Mouse (Mus musculus) heart, postnatal 0 days (tissue): ENCODE measurements at regions not wholly inside any gene's neighbourhood (a gene's known extent, or its start where the extent isn't known, plus 50 kb on each side); places are given as distances from the start of the nearest gene placed in this dataset.

Source experiments
- ATAC-seq: fragments of 200-750 bp; cut with Nextera tagmentation; 2 replicates; pipeline ENCODE4 v1.8.0; 2017; ENCODE audit warnings: low read depth, moderate number of reproducible peaks, moderate library complexity; ENCODE audit not compliant: insufficient read depth
- DNase-seq: peaks from one replicate; pipeline ENCODE4 v3.0.0-alpha.2; 2016; ENCODE audit warnings: low spot score
- H3K27ac ChIP-seq: fragments of 300-500 bp; sonication (generic); 2 replicates; pipeline ENCODE4 v1.5.1; 2014; ENCODE audit warnings: low read depth, mild to moderate bottlenecking
- H3K27me3 ChIP-seq: fragments of 300-500 bp; sonication (generic); 2 replicates; pipeline ENCODE4 v1.6.1; 2014; ENCODE audit warnings: low read length, mixed read lengths; ENCODE audit not compliant: control insufficient read depth, insufficient read depth
- H3K36me3 ChIP-seq: fragments of 300-500 bp; sonication (generic); replicated peaks from 2 replicates; pipeline ENCODE4 v1.6.1; 2014; ENCODE audit warnings: low read length, mixed read lengths; ENCODE audit not compliant: control insufficient read depth, insufficient read depth
- H3K4me1 ChIP-seq: fragments of 300-500 bp; sonication (generic); 2 replicates; pipeline ENCODE4 v1.6.1; 2014; ENCODE audit warnings: antibody characterized with exemption; ENCODE audit not compliant: control insufficient read depth, insufficient read depth
- H3K4me2 ChIP-seq: fragments of 300-500 bp; sonication (generic); 2 replicates; pipeline ENCODE4 v1.6.1; 2014; ENCODE audit warnings: low read depth, mild to moderate bottlenecking, low read length, moderate library complexity
- H3K4me3 ChIP-seq: fragments of 300-500 bp; sonication (generic); 2 replicates; pipeline ENCODE4 v1.5.1; 2014; ENCODE audit warnings: low read depth, low read length
- H3K9ac ChIP-seq: fragments of 300-500 bp; sonication (generic); replicated peaks from 2 replicates; pipeline ENCODE4 v1.6.1; 2014; ENCODE audit warnings: low read depth, low read length, mixed read lengths
- H3K9me3 ChIP-seq: fragments of 300-500 bp; sonication (generic); replicated peaks from 2 replicates; pipeline ENCODE4 v1.6.1; 2016; ENCODE audit warnings: low read length; ENCODE audit not compliant: control insufficient read depth
- CTCF ChIP-seq: IDR thresholded peaks from 2 replicates; pipeline ENCODE4 v1.5.1; 2016; ENCODE audit warnings: antibody characterized with exemption, control low read depth, low read depth
- EP300 ChIP-seq: IDR thresholded peaks from 2 replicates; pipeline ENCODE4 v1.6.1; 2016; ENCODE audit warnings: antibody characterized with exemption, low read depth
- WGBS: fragments of 180-500 bp; shearing (Covaris S2); extraction: QIAGEN DNeasy Blood & Tissue Kit; methylation state at CpG from one replicate; pipeline ENCODE4 v1.1.7; 2014; 5-methylcytosine and 5-hydroxymethylcytosine counted together

DNA sequence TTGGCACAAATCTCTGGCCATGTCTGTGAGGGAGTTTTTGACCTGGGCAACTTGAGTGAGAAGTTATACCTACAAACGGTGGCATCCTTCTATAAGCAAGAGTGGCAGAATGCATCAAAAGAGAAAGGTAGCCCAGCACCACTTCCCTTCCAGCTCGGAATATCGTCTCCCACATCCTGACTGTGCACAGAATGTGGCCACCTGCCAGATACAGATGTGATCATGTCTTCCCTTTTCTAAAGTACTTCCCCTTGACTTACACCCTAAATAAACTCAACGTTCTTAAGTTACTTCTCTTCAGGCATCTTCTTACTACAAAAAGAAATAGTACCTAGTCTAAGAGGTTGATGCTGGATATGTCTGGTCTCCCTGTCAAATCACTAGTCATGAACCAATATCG lies 175.2 kb upstream of the 2610001J05Rik start:
- H3K27ac ChIP-seq, result no peak overlapping the region
- 67% methylated on average over 5 of the region's 5 CpGs for WGBS
- no peak for TF ChIP-seq EP300
- TF ChIP-seq CTCF, result no peak
- H3K4me2 ChIP-seq, result no peak overlapping the region
- DNase-seq, result no peak
- H3K4me3 ChIP-seq, result no peak overlapping the region
- ATAC-seq, result no peak
- no peak overlapping the region for H3K9ac ChIP-seq
- H3K4me1 ChIP-seq, result no peaks in the 10 kb centered on the region
- H3K9me3 ChIP-seq, result no peaks in the 10 kb centered on the region
- H3K27me3 ChIP-seq, result no peaks in the 10 kb centered on the region
- H3K36me3 ChIP-seq, result no peaks in the 10 kb centered on the region

DNA sequence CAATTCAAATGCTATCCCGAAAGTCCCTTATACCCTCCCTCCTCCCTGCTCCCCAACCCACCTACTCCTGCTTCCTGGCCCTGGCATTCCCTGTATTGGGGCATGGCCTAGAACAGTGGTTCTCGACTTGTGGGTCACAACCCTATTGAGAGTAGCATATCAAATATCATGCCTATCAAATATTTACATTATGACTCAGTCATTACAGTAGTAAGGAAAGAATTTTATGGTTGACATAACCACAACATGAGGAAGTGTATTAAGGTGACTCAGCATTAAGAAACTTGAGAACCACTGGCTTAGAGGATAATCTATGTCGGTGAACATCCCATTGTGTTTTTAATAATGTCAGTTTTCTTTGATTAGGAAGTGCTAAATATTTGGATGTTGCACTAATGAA lies 173.3 kb upstream of the 2610001J05Rik start:
- Histone ChIP-seq H3K9ac (no peak overlapping the region), H3K27ac (no peak overlapping the region), H3K9me3 (no peaks in the 10 kb centered on the region), H3K27me3 (no peaks in the 10 kb centered on the region), H3K4me1 (no peaks in the 10 kb centered on the region), H3K36me3 (no peaks in the 10 kb centered on the region), H3K4me2 (no peak overlapping the region), H3K4me3 (no peak overlapping the region)
- 71% methylated on average over 3 of the region's 3 CpGs for WGBS
- no peak for ATAC-seq
- TF ChIP-seq EP300 (no peak), CTCF (no peak)
- no peak for DNase-seq

DNA sequence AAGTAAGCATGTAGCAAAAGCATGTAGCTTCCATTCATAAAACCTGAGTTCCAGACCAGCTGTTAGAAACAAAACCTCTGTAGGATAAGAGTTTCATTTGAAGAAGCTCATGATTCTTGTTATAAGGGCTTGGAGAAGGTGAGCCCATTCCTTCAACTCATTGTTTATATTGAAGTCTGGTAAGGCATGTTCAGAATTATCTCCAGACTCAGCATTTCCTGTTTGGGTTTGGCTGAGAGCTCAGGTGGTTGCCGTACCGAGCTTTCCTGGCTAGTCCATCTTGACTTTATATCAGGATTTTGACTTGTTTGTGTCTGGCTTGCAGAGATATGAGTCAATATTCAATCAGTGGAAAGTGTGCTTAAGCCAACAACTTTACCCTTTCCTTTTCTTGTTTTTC lies 154.6 kb upstream of the 2610001J05Rik start:
- 51% methylated on average over 2 of the region's 2 CpGs for WGBS
- Histone ChIP-seq H3K4me1 (no peaks in the 10 kb centered on the region), H3K9ac (no peak overlapping the region), H3K27ac (no peak overlapping the region), H3K9me3 (no peaks in the 10 kb centered on the region), H3K4me3 (no peak overlapping the region), H3K27me3 (no peaks in the 10 kb centered on the region), H3K4me2 (no peak overlapping the region), H3K36me3 (no peaks in the 10 kb centered on the region)
- DNase-seq (no peak), ATAC-seq (no peak)
- TF ChIP-seq CTCF (no peak), EP300 (no peak)

DNA sequence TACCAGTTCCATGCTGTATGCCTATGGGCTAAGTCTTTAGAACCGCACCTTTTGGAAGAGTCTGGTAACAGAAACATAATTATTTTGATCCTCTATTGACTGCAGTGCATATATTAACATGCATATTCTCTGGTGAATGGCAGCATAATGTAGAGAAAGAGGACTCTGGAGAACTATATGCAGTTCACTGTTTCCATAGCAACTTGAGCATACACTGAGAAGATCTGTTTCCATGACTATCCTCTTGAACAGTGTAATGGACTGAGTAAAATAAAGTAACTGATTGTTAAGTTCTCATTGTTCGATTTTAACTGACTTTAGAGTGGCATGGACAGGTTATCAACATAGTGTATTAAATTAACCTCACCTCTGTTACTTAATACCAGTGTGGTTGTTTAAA lies 147.6 kb upstream of the 2610001J05Rik start:
- no peaks in the 10 kb centered on the region for H3K27me3 ChIP-seq
- ATAC-seq, result no peak
- H3K4me3 ChIP-seq, result no peak overlapping the region
- no peaks in the 10 kb centered on the region for H3K36me3 ChIP-seq
- no peak overlapping the region for H3K9ac ChIP-seq
- 72% methylated on average over 2 of the region's 2 CpGs for WGBS
- H3K27ac ChIP-seq, result no peak overlapping the region
- TF ChIP-seq EP300 (no peak), CTCF (no peak)
- no peak for DNase-seq
- H3K4me1 ChIP-seq, result no peaks in the 10 kb centered on the region
- H3K4me2 ChIP-seq, result no peak overlapping the region
- no peaks in the 10 kb centered on the region for H3K9me3 ChIP-seq

DNA sequence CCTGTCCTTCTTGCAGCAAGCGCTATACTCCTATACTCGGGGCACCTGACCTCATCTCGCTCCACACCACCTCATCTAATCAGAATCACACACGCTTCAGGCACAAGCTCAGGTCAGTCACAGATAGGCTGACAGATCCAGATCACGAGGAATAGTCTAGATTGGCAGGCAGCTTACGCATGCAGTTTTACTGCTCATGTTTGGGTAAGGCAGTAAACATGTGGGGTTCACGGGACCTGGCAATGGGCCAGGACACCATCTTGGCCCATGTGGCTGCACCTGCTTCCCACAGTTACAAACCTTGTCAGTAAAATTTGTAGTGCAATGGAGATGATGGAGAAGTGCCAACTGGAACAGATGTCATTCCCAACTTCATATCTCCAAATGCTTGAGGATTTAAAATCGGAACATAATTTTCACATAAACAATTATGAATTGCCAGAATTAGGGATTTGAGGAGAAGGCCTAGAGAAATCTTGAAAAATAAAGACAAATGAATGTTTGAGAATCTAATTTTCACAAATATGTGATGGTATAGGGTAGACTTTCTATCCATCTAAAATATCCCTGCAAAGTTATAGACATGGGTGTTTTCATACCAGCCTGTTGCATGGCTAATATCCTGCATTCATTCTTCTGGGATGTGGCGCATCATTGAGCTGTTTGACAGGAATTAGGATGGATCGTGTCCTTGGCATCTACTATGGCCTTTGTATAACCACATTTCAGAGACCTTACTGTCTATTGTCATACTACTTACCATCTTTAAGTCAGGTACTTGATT lies 111.5 kb upstream of the 2610001J05Rik start:
- Histone ChIP-seq H3K27ac (no peak overlapping the region), H3K4me2 (no peak overlapping the region), H3K4me3 (no peak overlapping the region), H3K9me3 (no peaks in the 10 kb centered on the region), H3K27me3 (no peaks in the 10 kb centered on the region), H3K36me3 (no peaks in the 10 kb centered on the region), H3K9ac (no peak overlapping the region), H3K4me1 (no peaks in the 10 kb centered on the region)
- DNase-seq, result no peak
- TF ChIP-seq CTCF (no peak), EP300 (no peak)
- 78% methylated on average over 10 of the region's 10 CpGs for WGBS
- ATAC-seq, result no peak
